Mouse (Mus musculus): Measurements from ENCODE around the gene Myb. TPM values are rescaled to one million over a fixed set of nuclear protein-coding genes. Genes with fewer than 3 reads are reported as not detected.

Gene Myb
- total RNA-seq, 1 experiment, result 2.4 TPM

DNA sequence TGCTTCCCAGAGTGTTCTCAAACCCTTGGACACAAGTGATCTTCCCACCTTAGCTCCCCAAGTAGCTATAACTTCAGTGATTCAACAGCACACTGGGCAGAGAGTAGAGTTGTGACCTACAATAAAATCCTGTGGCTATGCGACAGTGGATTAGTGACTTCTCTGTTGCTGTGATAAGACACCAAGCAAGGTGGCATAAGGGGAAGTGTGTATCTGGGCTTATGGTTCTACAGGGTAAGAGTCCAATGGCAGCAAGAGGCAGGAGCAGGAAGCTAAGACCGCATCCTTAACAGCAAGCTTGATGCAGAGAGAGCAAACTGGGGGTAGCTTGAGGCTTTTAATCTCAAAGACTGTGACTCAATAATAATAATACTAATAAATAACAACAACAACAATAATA is 52.0 kb downstream of the Myb start:
- in situ Hi-C loops (cut with MboI; ENCODE audit: low sequenced_read_pairs in 2 of 2, unreplicated experiment in 2 of 2), result no loop called here
- Histone ChIP-seq H3K36me3 (ENCODE audit: control insufficient read depth, insufficient read depth, low read length, poor library complexity, severe bottlenecking) (no peaks in the 10 kb centered on the region), H3K4me3 (ENCODE audit: insufficient read depth in 1 of 2, low read depth in 1 of 2, low read length in 2 of 2, poor library complexity in 1 of 2, severe bottlenecking in 1 of 2) (no peak overlapping the region), H3K9ac (ENCODE audit: insufficient read depth, low read depth, low read length, poor library complexity, severe bottlenecking) (no peak overlapping the region), H3K4me1 (ENCODE audit: control insufficient read depth in 2 of 2, insufficient read depth in 2 of 2, low read length in 2 of 2, poor library complexity in 1 of 2) (peaks cover 4 to 6% of the 10 kb centered on the region in 2 experiments), H3K9me3 (ENCODE audit: control insufficient read depth, insufficient read depth, low read depth, low read length) (no peaks in the 10 kb centered on the region), H3K27ac (ENCODE audit: insufficient read depth, low read depth, low read length, poor library complexity, severe bottlenecking) (no peak overlapping the region)
- DNase-seq (ENCODE audit: low read depth, low spot score), result no peak
- no peak for TF ChIP-seq MAFK (IDR thresholded peaks at IDR 0.05; ENCODE audit: insufficient read depth, low read depth, low read length)
- TF ChIP-seq HCFC1 (IDR thresholded peaks at IDR 0.05; ENCODE audit: borderline replicate concordance, insufficient read depth, low read length), result no peak
- no peak for TF ChIP-seq ZNF384 (IDR thresholded peaks at IDR 0.05; ENCODE audit: low read depth, low read length)
- TF ChIP-seq CHD2 (IDR thresholded peaks at IDR 0.05; ENCODE audit: low read depth, low read length), result no peak
- no peak for TF ChIP-seq ZC3H11A (IDR thresholded peaks at IDR 0.05; ENCODE audit: borderline replicate concordance, low read depth, low read length)

DNA sequence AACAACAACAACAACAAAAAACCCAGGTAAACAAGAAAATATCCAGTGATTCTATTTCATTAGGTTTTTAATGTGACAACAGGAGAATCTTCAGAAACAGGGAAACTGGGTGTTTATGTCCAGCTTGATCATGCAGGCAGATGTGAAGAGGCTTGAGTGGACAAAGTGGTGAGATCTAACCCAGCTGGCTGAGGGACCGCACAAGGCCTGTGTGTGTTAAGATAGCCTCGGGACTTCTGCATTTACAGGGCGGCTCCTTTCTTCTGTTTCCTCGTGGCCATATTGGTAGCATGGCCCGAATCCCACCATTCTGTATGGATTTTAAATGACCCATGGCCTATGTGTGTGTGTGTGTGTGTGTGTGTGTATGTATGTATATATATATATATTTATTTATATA is 52.6 kb downstream of the Myb start:
- no peak for DNase-seq (ENCODE audit: low read depth, low spot score)
- Histone ChIP-seq H3K4me1 (ENCODE audit: control insufficient read depth in 2 of 2, insufficient read depth in 2 of 2, low read length in 2 of 2, poor library complexity in 1 of 2) (peaks cover 8 to 9% of the 10 kb centered on the region in 2 experiments), H3K9me3 (ENCODE audit: control insufficient read depth, insufficient read depth, low read depth, low read length) (no peaks in the 10 kb centered on the region), H3K27ac (ENCODE audit: insufficient read depth, low read depth, low read length, poor library complexity, severe bottlenecking) (no peak overlapping the region), H3K4me3 (ENCODE audit: insufficient read depth in 1 of 2, low read depth in 1 of 2, low read length in 2 of 2, poor library complexity in 1 of 2, severe bottlenecking in 1 of 2) (no peak overlapping the region), H3K36me3 (ENCODE audit: control insufficient read depth, insufficient read depth, low read length, poor library complexity, severe bottlenecking) (no peaks in the 10 kb centered on the region), H3K9ac (ENCODE audit: insufficient read depth, low read depth, low read length, poor library complexity, severe bottlenecking) (no peak overlapping the region)
- TF ChIP-seq ZC3H11A (IDR thresholded peaks at IDR 0.05; ENCODE audit: borderline replicate concordance, low read depth, low read length) (no peak), MAFK (IDR thresholded peaks at IDR 0.05; ENCODE audit: insufficient read depth, low read depth, low read length) (no peak), CHD2 (IDR thresholded peaks at IDR 0.05; ENCODE audit: low read depth, low read length) (no peak), HCFC1 (IDR thresholded peaks at IDR 0.05; ENCODE audit: borderline replicate concordance, insufficient read depth, low read length) (no peak), ZNF384 (IDR thresholded peaks at IDR 0.05; ENCODE audit: low read depth, low read length) (no peak)
- in situ Hi-C loops (cut with MboI; ENCODE audit: low sequenced_read_pairs in 2 of 2, unreplicated experiment in 2 of 2), result no loop called here

DNA sequence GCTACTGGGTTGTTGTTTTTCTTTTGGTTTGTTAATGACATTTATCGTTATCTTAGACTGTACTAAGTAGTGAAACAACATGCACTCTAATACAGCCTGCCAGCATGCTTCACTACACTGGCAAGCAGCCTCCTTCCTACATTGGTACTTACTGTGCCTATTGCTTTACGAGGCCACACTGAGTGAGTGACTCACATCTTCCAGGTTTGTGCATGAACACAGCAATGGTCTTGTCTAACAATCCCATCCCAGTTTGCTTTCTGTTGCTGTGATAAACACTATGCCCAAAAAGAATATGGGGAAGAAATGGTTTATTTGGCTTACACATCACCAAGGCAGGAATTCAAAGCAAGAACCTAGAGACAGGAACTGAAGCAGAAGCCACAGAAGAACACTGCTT is 55.6 kb downstream of the Myb start:
- Histone ChIP-seq H3K4me1 (ENCODE audit: control insufficient read depth in 2 of 2, insufficient read depth in 2 of 2, low read length in 2 of 2, poor library complexity in 1 of 2) (peaks cover 21 to 23% of the 10 kb centered on the region in 2 experiments), H3K4me3 (ENCODE audit: insufficient read depth in 1 of 2, low read depth in 1 of 2, low read length in 2 of 2, poor library complexity in 1 of 2, severe bottlenecking in 1 of 2) (no peak overlapping the region), H3K9me3 (ENCODE audit: control insufficient read depth, insufficient read depth, low read depth, low read length) (no peaks in the 10 kb centered on the region), H3K9ac (ENCODE audit: insufficient read depth, low read depth, low read length, poor library complexity, severe bottlenecking) (no peak overlapping the region), H3K36me3 (ENCODE audit: control insufficient read depth, insufficient read depth, low read length, poor library complexity, severe bottlenecking) (no peaks in the 10 kb centered on the region), H3K27ac (ENCODE audit: insufficient read depth, low read depth, low read length, poor library complexity, severe bottlenecking) (no peak overlapping the region)
- TF ChIP-seq CHD2 (IDR thresholded peaks at IDR 0.05; ENCODE audit: low read depth, low read length) (no peak), ZNF384 (IDR thresholded peaks at IDR 0.05; ENCODE audit: low read depth, low read length) (no peak), ZC3H11A (IDR thresholded peaks at IDR 0.05; ENCODE audit: borderline replicate concordance, low read depth, low read length) (no peak), HCFC1 (IDR thresholded peaks at IDR 0.05; ENCODE audit: borderline replicate concordance, insufficient read depth, low read length) (no peak), MAFK (IDR thresholded peaks at IDR 0.05; ENCODE audit: insufficient read depth, low read depth, low read length) (no peak)
- DNase-seq (ENCODE audit: low read depth, low spot score), result no peak
- in situ Hi-C loops (cut with MboI; ENCODE audit: low sequenced_read_pairs in 2 of 2, unreplicated experiment in 2 of 2), result no loop called here

DNA sequence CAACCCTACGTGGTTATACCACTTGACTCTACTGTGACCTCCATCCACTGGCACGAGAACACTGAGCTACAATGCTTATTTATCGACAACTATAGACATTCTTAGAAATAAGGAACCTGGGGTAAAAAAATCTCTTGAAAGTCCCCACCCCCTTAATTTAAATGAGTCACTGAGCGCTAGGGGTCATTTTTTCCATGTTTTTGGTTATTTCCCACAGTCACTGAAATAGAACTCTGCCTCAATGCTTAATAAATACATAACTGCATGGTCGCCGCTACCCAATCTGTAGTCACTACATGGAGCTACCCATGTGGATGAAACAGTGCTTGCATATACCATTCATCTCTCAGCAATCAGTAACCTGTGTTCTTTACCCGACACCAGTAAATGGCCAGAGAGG is 58.1 kb downstream of the Myb start:
- H3K4me1 ChIP-seq (ENCODE audit: control insufficient read depth in 2 of 2, insufficient read depth in 2 of 2, low read length in 2 of 2, poor library complexity in 1 of 2), result peaks cover 23 to 29% of the 10 kb centered on the region in 2 experiments
- H3K27ac ChIP-seq (ENCODE audit: insufficient read depth, low read depth, low read length, poor library complexity, severe bottlenecking), result peak overlapping the region; percentile 97
- no peak overlapping the region for H3K4me3 ChIP-seq (ENCODE audit: insufficient read depth in 1 of 2, low read depth in 1 of 2, low read length in 2 of 2, poor library complexity in 1 of 2, severe bottlenecking in 1 of 2)
- DNase-seq (ENCODE audit: low read depth, low spot score), result no peak
- no peaks in the 10 kb centered on the region for H3K9me3 ChIP-seq (ENCODE audit: control insufficient read depth, insufficient read depth, low read depth, low read length)
- in situ Hi-C loops (cut with MboI; ENCODE audit: low sequenced_read_pairs in 2 of 2, unreplicated experiment in 2 of 2), result no loop called here
- H3K36me3 ChIP-seq (ENCODE audit: control insufficient read depth, insufficient read depth, low read length, poor library complexity, severe bottlenecking), result no peaks in the 10 kb centered on the region
- no peak overlapping the region for H3K9ac ChIP-seq (ENCODE audit: insufficient read depth, low read depth, low read length, poor library complexity, severe bottlenecking)
- TF ChIP-seq MAFK (IDR thresholded peaks at IDR 0.05; ENCODE audit: insufficient read depth, low read depth, low read length) (no peak), CHD2 (IDR thresholded peaks at IDR 0.05; ENCODE audit: low read depth, low read length) (no peak), HCFC1 (IDR thresholded peaks at IDR 0.05; ENCODE audit: borderline replicate concordance, insufficient read depth, low read length) (no peak), ZC3H11A (IDR thresholded peaks at IDR 0.05; ENCODE audit: borderline replicate concordance, low read depth, low read length) (no peak), ZNF384 (IDR thresholded peaks at IDR 0.05; ENCODE audit: low read depth, low read length) (no peak)

DNA sequence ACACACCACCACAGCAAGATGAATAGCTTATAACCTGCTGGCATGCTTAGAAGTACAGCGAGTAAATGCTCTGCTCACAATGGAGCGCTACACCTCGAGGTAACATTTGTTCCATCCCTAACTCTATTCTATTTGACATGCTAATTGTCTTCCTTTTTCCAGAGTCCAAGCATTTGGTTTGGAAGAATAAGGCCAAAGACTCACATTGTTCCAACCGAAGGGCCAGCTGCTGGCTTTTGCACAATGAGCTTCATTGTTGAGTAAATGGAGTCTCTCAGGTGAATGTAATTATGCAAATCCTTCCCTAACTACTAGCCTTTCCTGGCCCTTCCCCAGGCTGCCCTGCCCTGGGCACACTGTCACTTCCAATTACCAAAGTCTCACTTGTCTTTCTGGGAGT is 58.8 kb downstream of the Myb start:
- 0 out of 4 replicates have a peak overlapping the region, but pooled peaks of 1 of the 2 experiments have one; percentile 10 for H3K4me3 ChIP-seq (ENCODE audit: insufficient read depth in 1 of 2, low read depth in 1 of 2, low read length in 2 of 2, poor library complexity in 1 of 2, severe bottlenecking in 1 of 2)
- DNase-seq (ENCODE audit: low read depth, low spot score), result peak; percentile 80
- no peaks in the 10 kb centered on the region for H3K36me3 ChIP-seq (ENCODE audit: control insufficient read depth, insufficient read depth, low read length, poor library complexity, severe bottlenecking)
- H3K9ac ChIP-seq (ENCODE audit: insufficient read depth, low read depth, low read length, poor library complexity, severe bottlenecking), result no peak overlapping the region
- H3K9me3 ChIP-seq (ENCODE audit: control insufficient read depth, insufficient read depth, low read depth, low read length), result no peaks in the 10 kb centered on the region
- peaks cover 23 to 29% of the 10 kb centered on the region in 2 experiments for H3K4me1 ChIP-seq (ENCODE audit: control insufficient read depth in 2 of 2, insufficient read depth in 2 of 2, low read length in 2 of 2, poor library complexity in 1 of 2)
- peak overlapping the region; percentile 97 for H3K27ac ChIP-seq (ENCODE audit: insufficient read depth, low read depth, low read length, poor library complexity, severe bottlenecking)
- in situ Hi-C loops (cut with MboI; ENCODE audit: low sequenced_read_pairs in 2 of 2, unreplicated experiment in 2 of 2), result no loop called here
- TF ChIP-seq ZC3H11A (IDR thresholded peaks at IDR 0.05; ENCODE audit: borderline replicate concordance, low read depth, low read length), result no peak
- TF ChIP-seq HCFC1 (IDR thresholded peaks at IDR 0.05; ENCODE audit: borderline replicate concordance, insufficient read depth, low read length), result 0 out of 2 replicates have a peak, but pooled peaks have one; percentile 3
- TF ChIP-seq MAFK (IDR thresholded peaks at IDR 0.05; ENCODE audit: insufficient read depth, low read depth, low read length), result no peak
- TF ChIP-seq CHD2 (IDR thresholded peaks at IDR 0.05; ENCODE audit: low read depth, low read length), result no peak; the same call in 1 of the 2 replicates
- no peak for TF ChIP-seq ZNF384 (IDR thresholded peaks at IDR 0.05; ENCODE audit: low read depth, low read length)
